Mouse (Mus musculus) intestine, postnatal 0 days (tissue): ENCODE results near the gene AC170998.1. TPM values are rescaled to one million over a fixed set of nuclear protein-coding genes. Genes with fewer than 3 reads are reported as not detected.

Experiments used
- ATAC-seq: fragments of 200-750 bp; cut with Nextera tagmentation; 2 replicates; pipeline ENCODE4 v1.8.0; 2017; ENCODE audit warnings: mild to moderate bottlenecking, moderate TSS enrichment, moderate library complexity
- H3K27ac ChIP-seq: fragments of 300-500 bp; sonication (generic); 2 replicates; pipeline ENCODE4 v1.5.1; 2014; ENCODE audit warnings: mild to moderate bottlenecking, low read depth, low read length, moderate library complexity
- H3K27me3 ChIP-seq: fragments of 300-500 bp; sonication (generic); replicated peaks from 2 replicates; pipeline ENCODE4 v1.6.1; 2014; ENCODE audit warnings: low read length, mixed read lengths; ENCODE audit not compliant: control insufficient read depth, insufficient read depth
- H3K36me3 ChIP-seq: fragments of 300-500 bp; sonication (generic); 2 replicates; pipeline ENCODE4 v1.6.1; 2014; ENCODE audit warnings: mild to moderate bottlenecking, moderate library complexity; ENCODE audit not compliant: control insufficient read depth, insufficient read depth
- H3K4me1 ChIP-seq: fragments of 300-500 bp; sonication (generic); replicated peaks from 2 replicates; pipeline ENCODE4 v1.6.1; 2014; ENCODE audit warnings: antibody characterized with exemption, low read length, mixed read lengths; ENCODE audit not compliant: control insufficient read depth, insufficient read depth
- H3K4me2 ChIP-seq: fragments of 300-500 bp; sonication (generic); replicated peaks from 2 replicates; pipeline ENCODE4 v1.6.1; 2014; ENCODE audit warnings: low read depth, mild to moderate bottlenecking, moderate library complexity
- H3K4me3 ChIP-seq: fragments of 300-500 bp; sonication (generic); 2 replicates; pipeline ENCODE4 v1.5.1; 2014; ENCODE audit warnings: low read depth, low read length
- H3K9ac ChIP-seq: fragments of 300-500 bp; sonication (generic); 2 replicates; pipeline ENCODE4 v1.6.1; 2014; ENCODE audit warnings: mild to moderate bottlenecking, low read depth, low read length
- H3K9me3 ChIP-seq: fragments of 300-500 bp; sonication (generic); 2 replicates; pipeline ENCODE4 v1.6.1; 2016; ENCODE audit warnings: mixed run types; ENCODE audit not compliant: control insufficient read depth
- CTCF ChIP-seq: sonication (generic); IDR thresholded peaks from 2 replicates; pipeline ENCODE4 v1.5.1; 2016; ENCODE audit warnings: low read depth, mild to moderate bottlenecking, control low read depth, antibody characterized with exemption, moderate library complexity
- WGBS: fragments of 180-500 bp; shearing (Covaris S2); extraction: QIAGEN DNeasy Blood & Tissue Kit; methylation state at CpG from one replicate; pipeline ENCODE4 v1.1.7; 2014; 5-methylcytosine and 5-hydroxymethylcytosine counted together
- polyA plus RNA-seq: library from polyadenylated mRNA; unstranded; fragments of >200 nt; fragmentation: Nextera tagmentation; extraction: Ambion mirVana; gene quantifications from 2 replicates; pipeline ENCODE4 v1.2.1, GENCODE M21; 2015

AC170998.1 gene
- polyA plus RNA-seq, 1 experiment from 2014 or later = 1.5 TPM

DNA sequence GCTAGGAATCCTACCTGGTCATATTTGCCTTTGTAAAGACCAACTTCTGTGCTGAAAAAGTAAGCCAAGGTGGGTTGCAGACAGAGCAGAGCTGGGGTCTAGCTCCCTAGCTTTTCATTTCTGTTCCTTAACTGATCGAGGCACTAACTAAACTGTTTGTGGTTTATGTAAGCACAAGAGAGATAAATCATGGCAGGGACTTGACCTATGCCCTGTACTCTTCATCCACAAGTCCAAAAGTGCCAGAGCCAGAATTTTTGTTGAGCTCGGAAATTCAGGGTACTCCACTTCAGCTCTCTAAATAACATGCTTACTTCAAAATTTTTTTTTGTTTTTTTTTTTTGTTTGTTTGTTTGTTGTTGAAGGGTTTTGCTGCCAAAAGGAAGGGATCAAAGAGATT lies 29.2 kb upstream of the AC170998.1 start:
- Histone ChIP-seq H3K9ac (no peak overlapping the region), H3K9me3 (no peaks in the 10 kb centered on the region), H3K4me3 (no peak overlapping the region), H3K4me2 (no peak overlapping the region; the same call in 1 of the 2 replicates), H3K4me1 (peaks cover 22% of the 10 kb centered on the region), H3K27ac (peak overlapping the region; percentile 60; the same call in 1 of the 2 replicates), H3K36me3 (peaks cover 7% of the 10 kb centered on the region; the same call in 1 of the 2 replicates), H3K27me3 (no peaks in the 10 kb centered on the region)
- TF ChIP-seq CTCF = no peak
- no peak for ATAC-seq
- 9% methylated on average over 2 of the region's 2 CpGs for WGBS

DNA sequence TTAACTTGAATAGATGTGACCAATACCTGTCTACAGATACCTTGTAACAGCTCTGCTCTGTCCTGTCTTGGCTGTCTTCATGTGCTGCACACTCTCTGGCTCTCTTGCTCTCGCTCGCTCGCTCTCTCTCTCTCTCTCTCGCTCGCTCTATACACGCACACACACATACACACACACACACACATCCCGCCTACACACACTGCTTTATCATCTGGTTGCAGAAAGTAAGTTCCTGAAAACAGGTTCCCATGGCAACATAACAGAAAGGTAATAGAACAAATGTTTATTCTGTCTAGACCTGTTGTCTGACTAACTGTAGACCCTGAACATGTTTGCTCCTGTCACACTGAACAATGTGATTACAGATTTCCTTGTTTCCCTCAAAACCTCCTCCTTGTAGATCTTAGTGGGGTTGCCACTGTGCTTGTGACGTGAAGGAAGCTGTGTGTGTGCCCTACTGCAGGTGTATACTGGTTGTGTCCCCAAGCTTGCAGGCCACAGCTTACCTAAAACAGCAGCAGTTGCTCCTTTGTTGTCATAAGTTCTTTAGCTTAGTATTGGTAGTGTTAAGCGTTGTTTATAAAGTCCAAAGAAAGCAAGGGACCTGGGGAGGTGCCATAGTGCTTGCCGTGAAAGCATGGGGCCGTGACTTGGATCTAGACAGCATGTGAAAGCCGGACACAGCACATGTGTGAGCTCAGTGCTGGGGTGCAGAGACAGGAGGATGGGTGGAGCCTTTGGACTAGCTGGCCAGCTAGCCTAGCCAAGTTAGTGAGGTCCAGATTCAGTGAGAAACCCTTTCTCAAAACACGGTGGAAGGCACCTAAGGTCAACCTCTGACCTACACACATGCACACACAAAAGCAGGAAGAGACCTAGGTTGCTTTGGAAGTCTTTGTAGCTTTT lies 28.3 kb upstream of the AC170998.1 start:
- H3K4me3 ChIP-seq = no peak overlapping the region
- H3K9me3 ChIP-seq = no peaks in the 10 kb centered on the region
- ATAC-seq = peak; percentile 60
- peaks cover 7% of the 10 kb centered on the region; the same call in 1 of the 2 replicates for H3K36me3 ChIP-seq
- 43% methylated on average over 13 of the region's 13 CpGs for WGBS
- peaks cover 22% of the 10 kb centered on the region for H3K4me1 ChIP-seq
- H3K4me2 ChIP-seq = peak overlapping the region; percentile 21; the same call in 1 of the 2 replicates
- no peak overlapping the region for H3K9ac ChIP-seq
- H3K27me3 ChIP-seq = no peaks in the 10 kb centered on the region
- peak overlapping the region; percentile 60 for H3K27ac ChIP-seq
- TF ChIP-seq CTCF = no peak

DNA sequence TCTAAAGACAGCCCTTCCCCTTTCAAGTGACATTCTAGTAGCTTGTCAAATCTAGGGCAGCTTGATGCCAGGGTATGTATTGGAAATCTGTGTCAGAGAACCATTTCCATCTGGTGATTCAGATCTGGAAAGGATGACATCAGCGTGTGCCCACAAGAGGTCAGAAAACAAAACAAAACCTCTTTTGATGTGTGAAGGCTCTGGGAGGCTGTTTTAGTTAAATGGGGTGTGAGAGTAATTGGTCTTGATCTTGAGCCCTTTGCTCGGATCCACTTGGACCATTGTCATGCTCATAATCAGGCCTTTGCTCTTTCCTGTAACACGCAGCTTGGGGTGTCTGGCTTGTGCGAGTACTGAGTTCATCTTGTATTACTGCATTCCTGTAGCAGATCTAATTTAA lies 27.6 kb upstream of the AC170998.1 start:
- no peaks in the 10 kb centered on the region for H3K9me3 ChIP-seq
- no peak overlapping the region for H3K4me3 ChIP-seq
- no peak overlapping the region for H3K9ac ChIP-seq
- no peak for TF ChIP-seq CTCF
- H3K27me3 ChIP-seq = no peaks in the 10 kb centered on the region
- no peak for ATAC-seq
- H3K4me2 ChIP-seq = no peak overlapping the region
- H3K36me3 ChIP-seq = peaks cover 7% of the 10 kb centered on the region; the same call in 1 of the 2 replicates
- H3K4me1 ChIP-seq = peaks cover 22% of the 10 kb centered on the region
- 0 out of 2 replicates have a peak overlapping the region, but pooled peaks have one; percentile 60 for H3K27ac ChIP-seq
- 43% methylated on average over 4 of the region's 4 CpGs for WGBS

DNA sequence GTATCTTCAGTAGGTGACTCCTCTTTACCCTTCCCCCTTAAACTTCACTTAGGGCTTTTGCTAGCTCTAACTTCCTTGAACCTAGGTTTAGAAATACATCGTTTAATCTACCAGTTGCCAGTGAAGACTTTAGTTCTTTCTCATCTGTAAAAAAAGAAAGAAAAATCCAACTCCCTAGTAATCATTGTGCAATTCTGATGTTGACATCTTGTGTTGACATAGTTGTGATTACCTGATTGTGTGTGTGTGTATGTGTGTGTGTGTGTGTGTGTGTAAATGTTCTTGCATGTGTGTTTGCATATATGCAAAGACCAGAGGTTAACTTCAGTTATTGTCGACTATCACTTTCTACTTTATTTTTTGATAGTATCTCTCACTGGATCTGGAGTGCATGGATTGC lies 27.2 kb upstream of the AC170998.1 start:
- no peak for TF ChIP-seq CTCF
- peaks cover 18% of the 10 kb centered on the region for H3K4me1 ChIP-seq
- no peaks in the 10 kb centered on the region for H3K27me3 ChIP-seq
- H3K36me3 ChIP-seq = peaks cover 7% of the 10 kb centered on the region; the same call in 1 of the 2 replicates
- H3K4me2 ChIP-seq = no peak overlapping the region
- H3K27ac ChIP-seq = 0 out of 2 replicates have a peak overlapping the region, but pooled peaks have one; percentile 21
- no peak for ATAC-seq
- WGBS = 45% methylated on average over 2 of the region's 2 CpGs
- H3K4me3 ChIP-seq = no peak overlapping the region
- no peaks in the 10 kb centered on the region for H3K9me3 ChIP-seq
- no peak overlapping the region; the same call in 1 of the 2 replicates for H3K9ac ChIP-seq

DNA sequence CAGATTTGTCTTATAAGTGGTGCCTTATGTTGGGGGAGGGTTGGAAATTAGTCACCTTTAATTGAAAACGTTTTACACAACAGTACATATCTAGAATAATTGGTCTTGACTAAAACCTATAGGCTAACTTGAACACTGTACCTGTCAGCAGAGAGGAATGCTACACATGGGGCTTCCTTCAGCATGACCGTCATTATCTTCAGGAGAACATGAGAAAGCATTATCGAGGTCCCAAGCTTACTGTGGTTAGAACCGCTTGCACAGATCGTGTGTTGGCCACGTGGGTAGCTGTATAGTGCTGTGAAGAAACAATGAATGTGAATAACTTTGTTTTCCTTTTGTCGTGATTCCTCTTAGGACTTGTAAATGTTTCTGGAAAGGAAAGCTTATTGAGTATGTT lies 26.1 kb upstream of the AC170998.1 start:
- Histone ChIP-seq H3K36me3 (peaks cover 7% of the 10 kb centered on the region; the same call in 1 of the 2 replicates), H3K9ac (no peak overlapping the region), H3K9me3 (no peaks in the 10 kb centered on the region), H3K4me1 (peaks cover 17% of the 10 kb centered on the region), H3K4me2 (no peak overlapping the region), H3K4me3 (no peak overlapping the region), H3K27ac (no peak overlapping the region), H3K27me3 (no peaks in the 10 kb centered on the region)
- WGBS = 68% methylated on average over 7 of the region's 7 CpGs
- TF ChIP-seq CTCF = no peak
- ATAC-seq = no peak

DNA sequence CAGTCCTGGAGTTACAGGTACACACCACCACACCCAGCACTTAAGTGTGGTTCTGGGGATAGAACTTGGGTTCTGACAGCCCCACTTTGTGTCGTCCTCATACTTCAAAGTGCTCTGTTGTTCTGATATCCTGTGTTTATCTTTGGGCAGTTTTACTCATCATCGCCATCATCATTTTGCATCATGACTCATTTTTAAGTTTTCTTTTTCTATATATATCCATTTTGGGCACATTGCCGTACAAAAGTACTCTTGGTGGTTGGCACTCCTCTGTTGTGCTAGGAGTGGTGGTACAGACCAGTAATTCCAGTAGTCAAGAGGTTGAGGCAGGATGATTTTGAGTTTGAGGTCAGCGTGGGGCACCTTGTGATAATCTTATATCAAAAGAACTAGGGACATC lies 24.7 kb upstream of the AC170998.1 start:
- Histone ChIP-seq H3K27ac (no peak overlapping the region), H3K9ac (no peak overlapping the region), H3K9me3 (no peaks in the 10 kb centered on the region), H3K27me3 (no peaks in the 10 kb centered on the region), H3K4me1 (peaks cover 17% of the 10 kb centered on the region; the same call in 1 of the 2 replicates), H3K4me2 (no peak overlapping the region), H3K36me3 (peaks cover 7% of the 10 kb centered on the region; the same call in 1 of the 2 replicates), H3K4me3 (no peak overlapping the region)
- ATAC-seq = no peak
- 92% methylated on average over 4 of the region's 4 CpGs for WGBS
- TF ChIP-seq CTCF = no peak
